Mouse (Mus musculus) heart, adult 2 months (tissue): Measurements from ENCODE around the gene Dnajb14.

Source experiments
- CTCF ChIP-seq: fragments of 200-600 bp; IDR thresholded peaks from 2 replicates; pipeline ENCODE4 v1.8.1; 2022; ENCODE audit warnings: antibody characterized with exemption, mild to moderate bottlenecking, moderate library complexity
- EP300 ChIP-seq: fragments of 200-500 bp; IDR thresholded peaks from 2 replicates; pipeline ENCODE4 v1.6.1; 2011; ENCODE audit warnings: low read depth, low read length, control low read depth; ENCODE audit not compliant: insufficient read depth
- POLR2A ChIP-seq: fragments of 200-500 bp; IDR thresholded peaks from 2 replicates; pipeline ENCODE4 v1.6.1; 2011; ENCODE audit warnings: mild to moderate bottlenecking, low read depth, low read length, control low read depth; ENCODE audit not compliant: insufficient read depth

GRCm38 (mm10) chr3:137941555-137941954 lies 74.1 kb downstream of the Dnajb14 start:
- TF ChIP-seq POLR2A (no peak), CTCF (no peak), EP300 (no peak)
